Mouse (Mus musculus): ENCODE data around the gene Serpina11. TPM values are rescaled to one million over a fixed set of nuclear protein-coding genes. Genes with fewer than 3 reads are reported as not detected.

Gene Serpina11
- total RNA-seq (2023) = not detected

GRCm38 (mm10) chr12:103989857-103990256, at the start of gene Serpina11:
Gene Serpina11, minus strand, starts transcription at chr12:103989957.

GRCm38 (mm10) chr12:104013620-104014019, 23.9 kb upstream of the Serpina11 start, which contains the start of gene Serpina9:
Gene Serpina9, minus strand, starts transcription at chr12:104013755.

GRCm38 (mm10) chr12:103958798-103959197, 31.0 kb downstream of the Serpina11 start, which contains the start of gene Serpina1e:
Gene Serpina1e, minus strand, starts transcription at chr12:103958975.

Other genes starting within 250 kb of the Serpina11 start
- gene Serpina1d, start 216.4 kb downstream of the Serpina11 start, total RNA-seq (2023) = under 1 TPM; 0.52 to 0.64 TPM
- under 1 TPM in 1 of 2 experiments, not detected in 1; 0.71 TPM for gene Serpina1b, start 159.6 kb downstream of the Serpina11 start, total RNA-seq (2023)
- gene Serpina1a, start 126.4 kb downstream of the Serpina11 start, total RNA-seq (2023) = not detected
- under 1 TPM in 1 of 2 experiments, not detected in 1; 0.70 TPM for gene Serpina1c, start 85.1 kb downstream of the Serpina11 start, total RNA-seq (2023)
- not detected for gene Serpina1e, start 31.0 kb downstream of the Serpina11 start, total RNA-seq (2023)
- gene Serpina9, start 23.8 kb upstream of the Serpina11 start, total RNA-seq (2023) = not detected
- gene Serpina12, start 54.5 kb upstream of the Serpina11 start, total RNA-seq (2023) = not detected
- not detected for gene Serpina5, start 111.2 kb upstream of the Serpina11 start, total RNA-seq (2023)
- not detected for gene Serpina3a, start 122.8 kb upstream of the Serpina11 start, total RNA-seq (2023)
- not detected for gene Serpina3b, start 138.0 kb upstream of the Serpina11 start, total RNA-seq (2023)
- not detected for gene Serpina3c, start 163.9 kb upstream of the Serpina11 start, total RNA-seq (2023)
- gene Serpina3f, start 224.6 kb upstream of the Serpina11 start, total RNA-seq (2023) = 1 to 10 TPM; 4.9 to 6.2 TPM
- 10 to 100 TPM; 72.3 to 80.9 TPM for gene Serpina3g, start 246.3 kb upstream of the Serpina11 start, total RNA-seq (2023)

Measured in monocyte, adult 59 days (primary cell).